Mouse (Mus musculus): ENCODE data around the gene Gm13693. TPM values are rescaled to one million over a fixed set of nuclear protein-coding genes. Genes with fewer than 3 reads are reported as not detected.
"Not testable (repeated sequence)": the region's sequence is repeated elsewhere in the genome, so short reads cannot be mapped to it uniquely, and the experiment has no call there.

Gene Gm13693
- polyA plus RNA-seq (2014; fragmentation: Nextera tagmentation; extraction: Ambion mirVana) = not detected in 2 replicates

GRCm38 (mm10) chr2:83961203-83961602, at the start of gene Gm13693:
Gene Gm13693 (plus strand): TSS chr2:83961503.
- H3K36me3 ChIP-seq (ENCODE audit: control insufficient read depth, insufficient read depth, low read length); H3K27ac ChIP-seq (ENCODE audit: low read depth, low read length); H3K4me3 ChIP-seq (ENCODE audit: low read depth, low read length); H3K4me1 ChIP-seq (ENCODE audit: control insufficient read depth, insufficient read depth, low read length); H3K27me3 ChIP-seq (replicated peaks; ENCODE audit: control insufficient read depth, insufficient read depth, low read length); H3K9ac ChIP-seq (ENCODE audit: low read length); ATAC-seq; DNase-seq (ENCODE audit: low spot score); H3K9me3 ChIP-seq (replicated peaks; ENCODE audit: control insufficient read depth, low read length); H3K4me2 ChIP-seq (ENCODE audit: low read length): not testable (repeated sequence)
- WGBS = no CpG with 5 or more reads among the region's 6 CpGs

GRCm38 (mm10) chr2:83929478-83930088, 31.7 kb upstream of the Gm13693 start:
- Histone ChIP-seq H3K4me3 (ENCODE audit: low read depth, low read length) (no peak overlapping the region), H3K27ac (ENCODE audit: low read depth, low read length) (no peak overlapping the region), H3K27me3 (replicated peaks; ENCODE audit: control insufficient read depth, insufficient read depth, low read length) (no peaks in the 10 kb centered on the region), H3K9ac (ENCODE audit: low read length) (no peak overlapping the region), H3K4me1 (ENCODE audit: control insufficient read depth, insufficient read depth, low read length) (no peaks in the 10 kb centered on the region), H3K9me3 (replicated peaks; ENCODE audit: control insufficient read depth, low read length) (no peaks in the 10 kb centered on the region), H3K36me3 (ENCODE audit: control insufficient read depth, insufficient read depth, low read length) (no peaks in the 10 kb centered on the region), H3K4me2 (ENCODE audit: low read length) (no peak overlapping the region)
- DNase-seq (ENCODE audit: low spot score) = no peak
- 57% methylated on average over 2 of the region's 2 CpGs for WGBS
- ATAC-seq = no peak

DNA sequence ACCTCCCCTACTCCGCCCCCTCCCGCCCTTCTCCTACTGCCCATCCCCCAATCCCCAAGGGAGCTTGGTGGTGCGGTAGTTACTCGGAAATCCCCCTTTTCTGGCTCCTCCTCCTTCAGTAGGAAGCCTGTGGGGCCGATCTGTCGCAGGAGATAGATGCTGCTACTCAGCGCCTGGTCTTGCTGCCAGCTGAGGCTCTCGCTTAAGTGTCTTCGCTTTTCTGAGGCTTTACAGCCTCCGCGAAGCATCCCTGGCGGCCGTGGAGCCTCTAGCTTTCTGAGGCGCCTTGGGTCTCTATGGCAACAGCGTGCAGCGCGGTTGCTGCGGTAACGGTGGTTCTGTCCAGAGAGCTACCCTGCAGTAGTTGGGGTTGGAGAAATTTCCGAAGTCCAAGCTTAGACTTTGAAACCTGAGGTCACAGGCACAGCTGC, 20.4 kb upstream of the Gm13693 start, which contains the start of gene Zswim2:
TSS of gene Zswim2 (minus strand) at position 298 of the 431 bp plus-strand sequence.
- H3K27me3 ChIP-seq (replicated peaks; ENCODE audit: control insufficient read depth, insufficient read depth, low read length) = no peaks in the 10 kb centered on the region
- ATAC-seq = peak; percentile 99
- H3K27ac ChIP-seq (ENCODE audit: low read depth, low read length) = 0 out of 2 replicates have a peak within 1 kb of the TSS, but pooled peaks have one; percentile 33
- peak within 1 kb of the TSS; percentile 51 for H3K9ac ChIP-seq (ENCODE audit: low read length)
- peak within 1 kb of the TSS; percentile 64 for H3K4me2 ChIP-seq (ENCODE audit: low read length)
- DNase-seq (ENCODE audit: low spot score) = peak; percentile 93
- H3K36me3 ChIP-seq (ENCODE audit: control insufficient read depth, insufficient read depth, low read length) = no peaks in the 10 kb centered on the region
- H3K4me1 ChIP-seq (ENCODE audit: control insufficient read depth, insufficient read depth, low read length) = no peaks in the 10 kb centered on the region; the same call in 1 of the 2 replicates
- no peaks in the 10 kb centered on the region for H3K9me3 ChIP-seq (replicated peaks; ENCODE audit: control insufficient read depth, low read length)
- peak within 1 kb of the TSS; percentile 31 for H3K4me3 ChIP-seq (ENCODE audit: low read depth, low read length)
- 3% methylated on average over 20 of the region's 20 CpGs for WGBS

- WGBS = 34% methylated on average over 3 of the region's 3 CpGs
- Histone ChIP-seq H3K4me2 (ENCODE audit: low read length) (peak overlapping the region; percentile 64), H3K9me3 (replicated peaks; ENCODE audit: control insufficient read depth, low read length) (no peaks in the 10 kb centered on the region), H3K27ac (ENCODE audit: low read depth, low read length) (no peak overlapping the region), H3K4me3 (ENCODE audit: low read depth, low read length) (peak overlapping the region; percentile 31), H3K9ac (ENCODE audit: low read length) (no peak overlapping the region), H3K36me3 (ENCODE audit: control insufficient read depth, insufficient read depth, low read length) (no peaks in the 10 kb centered on the region), H3K27me3 (replicated peaks; ENCODE audit: control insufficient read depth, insufficient read depth, low read length) (no peaks in the 10 kb centered on the region), H3K4me1 (ENCODE audit: control insufficient read depth, insufficient read depth, low read length) (no peaks in the 10 kb centered on the region; the same call in 1 of the 2 replicates)
- no peak for DNase-seq (ENCODE audit: low spot score)
- ATAC-seq = peak; percentile 45; the same call in 1 of the 2 replicates
Measured at GRCm38 (mm10) chr2:83941378-83941777, 19.9 kb upstream of the Gm13693 start.

DNA sequence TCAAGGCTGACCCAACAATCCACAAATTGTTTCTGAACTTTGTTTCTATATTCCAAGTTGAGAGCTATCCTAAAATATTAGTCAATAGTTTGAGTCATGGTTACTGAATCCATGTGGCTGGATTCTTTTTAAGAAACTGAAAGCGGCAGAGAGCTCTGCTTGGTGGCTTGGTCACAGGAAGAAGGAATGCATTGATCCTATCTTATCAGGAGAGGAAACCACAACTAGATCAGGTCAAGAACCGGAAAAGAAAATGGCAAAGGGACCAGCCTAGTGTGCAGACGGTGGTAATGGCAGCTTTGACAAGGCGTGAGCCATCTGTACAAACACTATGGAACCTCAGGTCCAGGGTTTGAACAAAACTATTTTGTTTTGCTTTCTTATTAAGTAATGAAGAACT, 19.5 kb upstream of the Gm13693 start:
- Histone ChIP-seq H3K9ac (ENCODE audit: low read length) (no peak overlapping the region), H3K4me2 (ENCODE audit: low read length) (no peak overlapping the region), H3K27ac (ENCODE audit: low read depth, low read length) (no peak overlapping the region), H3K4me1 (ENCODE audit: control insufficient read depth, insufficient read depth, low read length) (no peaks in the 10 kb centered on the region; the same call in 1 of the 2 replicates), H3K4me3 (ENCODE audit: low read depth, low read length) (no peak overlapping the region), H3K36me3 (ENCODE audit: control insufficient read depth, insufficient read depth, low read length) (no peaks in the 10 kb centered on the region), H3K27me3 (replicated peaks; ENCODE audit: control insufficient read depth, insufficient read depth, low read length) (no peaks in the 10 kb centered on the region), H3K9me3 (replicated peaks; ENCODE audit: control insufficient read depth, low read length) (no peaks in the 10 kb centered on the region)
- DNase-seq (ENCODE audit: low spot score) = no peak
- ATAC-seq = no peak
- whole genome bisulfite sequencing = 83% methylated on average over 4 of the region's 4 CpGs

DNA sequence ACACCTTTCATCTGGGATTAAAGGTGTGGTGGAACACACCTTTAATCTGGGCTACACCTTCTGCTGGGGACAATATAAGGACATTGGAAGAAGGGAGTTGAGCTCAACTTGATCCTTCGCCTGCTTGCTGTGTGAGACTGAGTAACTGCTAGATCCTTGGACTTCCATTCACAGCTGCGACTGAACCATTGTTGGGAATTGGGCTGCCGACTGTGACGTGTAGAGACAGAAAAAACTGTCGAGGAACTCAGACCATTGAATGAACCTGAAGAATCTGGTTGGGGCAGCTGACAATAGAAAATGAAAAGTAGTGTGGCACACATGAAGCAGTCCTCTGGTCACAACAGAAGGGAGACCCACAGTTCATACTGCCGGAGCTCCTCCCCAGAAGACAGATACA, 5.9 kb upstream of the Gm13693 start, which contains the start of gene Gm13698:
TSS of gene Gm13698 (plus strand) at position 301 of the 400 bp plus-strand sequence.
- not testable (repeated sequence) for H3K9me3 ChIP-seq (replicated peaks; ENCODE audit: control insufficient read depth, low read length); ATAC-seq; H3K36me3 ChIP-seq (ENCODE audit: control insufficient read depth, insufficient read depth, low read length); H3K27me3 ChIP-seq (replicated peaks; ENCODE audit: control insufficient read depth, insufficient read depth, low read length); H3K4me3 ChIP-seq (ENCODE audit: low read depth, low read length); H3K4me1 ChIP-seq (ENCODE audit: control insufficient read depth, insufficient read depth, low read length); H3K9ac ChIP-seq (ENCODE audit: low read length); DNase-seq (ENCODE audit: low spot score); H3K27ac ChIP-seq (ENCODE audit: low read depth, low read length); H3K4me2 ChIP-seq (ENCODE audit: low read length)
- WGBS = no CpG with 5 or more reads among the region's 6 CpGs

- H3K4me3 ChIP-seq (ENCODE audit: low read depth, low read length); H3K36me3 ChIP-seq (ENCODE audit: control insufficient read depth, insufficient read depth, low read length); H3K4me1 ChIP-seq (ENCODE audit: control insufficient read depth, insufficient read depth, low read length); DNase-seq (ENCODE audit: low spot score); H3K9ac ChIP-seq (ENCODE audit: low read length); H3K4me2 ChIP-seq (ENCODE audit: low read length); ATAC-seq; H3K27ac ChIP-seq (ENCODE audit: low read depth, low read length); H3K9me3 ChIP-seq (replicated peaks; ENCODE audit: control insufficient read depth, low read length); H3K27me3 ChIP-seq (replicated peaks; ENCODE audit: control insufficient read depth, insufficient read depth, low read length): not testable (repeated sequence)
- no CpG with 5 or more reads among the region's 6 CpGs for WGBS
Measured at GRCm38 (mm10) chr2:83967013-83967412, 5.7 kb downstream of the Gm13693 start, which contains the start of gene Gm13695. Gene Gm13695 (plus strand): TSS chr2:83967313.

DNA sequence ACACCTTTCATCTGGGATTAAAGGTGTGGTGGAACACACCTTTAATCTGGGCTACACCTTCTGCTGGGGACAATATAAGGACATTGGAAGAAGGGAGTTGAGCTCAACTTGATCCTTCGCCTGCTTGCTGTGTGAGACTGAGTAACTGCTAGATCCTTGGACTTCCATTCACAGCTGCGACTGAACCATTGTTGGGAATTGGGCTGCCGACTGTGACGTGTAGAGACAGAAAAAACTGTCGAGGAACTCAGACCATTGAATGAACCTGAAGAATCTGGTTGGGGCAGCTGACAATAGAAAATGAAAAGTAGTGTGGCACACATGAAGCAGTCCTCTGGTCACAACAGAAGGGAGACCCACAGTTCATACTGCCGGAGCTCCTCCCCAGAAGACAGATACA, 11.5 kb downstream of the Gm13693 start, which contains the start of gene Gm13696:
TSS of gene Gm13696 (plus strand) at position 301 of the 400 bp plus-strand sequence.
- WGBS = no CpG with 5 or more reads among the region's 6 CpGs
- H3K4me1 ChIP-seq (ENCODE audit: control insufficient read depth, insufficient read depth, low read length); H3K4me2 ChIP-seq (ENCODE audit: low read length); H3K27me3 ChIP-seq (replicated peaks; ENCODE audit: control insufficient read depth, insufficient read depth, low read length); H3K9me3 ChIP-seq (replicated peaks; ENCODE audit: control insufficient read depth, low read length); H3K36me3 ChIP-seq (ENCODE audit: control insufficient read depth, insufficient read depth, low read length); H3K9ac ChIP-seq (ENCODE audit: low read length); H3K27ac ChIP-seq (ENCODE audit: low read depth, low read length); ATAC-seq; DNase-seq (ENCODE audit: low spot score); H3K4me3 ChIP-seq (ENCODE audit: low read depth, low read length): not testable (repeated sequence)

DNA sequence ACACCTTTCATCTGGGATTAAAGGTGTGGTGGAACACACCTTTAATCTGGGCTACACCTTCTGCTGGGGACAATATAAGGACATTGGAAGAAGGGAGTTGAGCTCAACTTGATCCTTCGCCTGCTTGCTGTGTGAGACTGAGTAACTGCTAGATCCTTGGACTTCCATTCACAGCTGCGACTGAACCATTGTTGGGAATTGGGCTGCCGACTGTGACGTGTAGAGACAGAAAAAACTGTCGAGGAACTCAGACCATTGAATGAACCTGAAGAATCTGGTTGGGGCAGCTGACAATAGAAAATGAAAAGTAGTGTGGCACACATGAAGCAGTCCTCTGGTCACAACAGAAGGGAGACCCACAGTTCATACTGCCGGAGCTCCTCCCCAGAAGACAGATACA, 17.3 kb downstream of the Gm13693 start, which contains the start of gene Gm13694:
TSS of gene Gm13694 (plus strand) at position 301 of the 400 bp plus-strand sequence.
- H3K4me3 ChIP-seq (ENCODE audit: low read depth, low read length); H3K9ac ChIP-seq (ENCODE audit: low read length); H3K36me3 ChIP-seq (ENCODE audit: control insufficient read depth, insufficient read depth, low read length); ATAC-seq; H3K4me1 ChIP-seq (ENCODE audit: control insufficient read depth, insufficient read depth, low read length); DNase-seq (ENCODE audit: low spot score); H3K4me2 ChIP-seq (ENCODE audit: low read length); H3K9me3 ChIP-seq (replicated peaks; ENCODE audit: control insufficient read depth, low read length); H3K27ac ChIP-seq (ENCODE audit: low read depth, low read length); H3K27me3 ChIP-seq (replicated peaks; ENCODE audit: control insufficient read depth, insufficient read depth, low read length): not testable (repeated sequence)
- no CpG with 5 or more reads among the region's 6 CpGs for WGBS

Measured in forebrain, embryonic 14.5 days (tissue).